Mouse (Mus musculus): ENCODE measurements around the gene Sept9.

The Sept9 gene

DNA sequence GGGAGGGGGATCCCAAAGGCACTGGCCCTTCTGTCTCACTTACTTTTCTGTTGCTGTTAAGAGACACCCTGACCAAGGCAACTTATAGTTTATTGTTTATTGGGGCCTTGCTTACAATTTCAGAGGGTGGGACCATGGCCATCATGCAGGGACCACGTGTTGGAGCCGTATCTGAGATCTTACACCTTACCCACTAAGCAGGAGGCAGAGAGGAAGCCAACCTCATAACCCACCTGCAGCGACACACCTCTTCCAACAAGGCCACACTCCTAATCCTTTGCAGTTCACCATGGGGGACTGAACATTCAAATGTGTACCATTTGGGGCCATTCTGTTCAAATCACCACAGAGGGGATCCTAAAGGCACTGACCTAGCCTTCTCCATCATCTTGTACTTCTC is 46.4 kb downstream of the Sept9 start:
- WGBS, result 88% methylated on average over 3 of the region's 3 CpGs

- 89% methylated on average over 8 of the region's 8 CpGs for WGBS
Measured at GRCm38 (mm10) chr11:117246286-117246685, 46.8 kb downstream of the Sept9 start.

DNA sequence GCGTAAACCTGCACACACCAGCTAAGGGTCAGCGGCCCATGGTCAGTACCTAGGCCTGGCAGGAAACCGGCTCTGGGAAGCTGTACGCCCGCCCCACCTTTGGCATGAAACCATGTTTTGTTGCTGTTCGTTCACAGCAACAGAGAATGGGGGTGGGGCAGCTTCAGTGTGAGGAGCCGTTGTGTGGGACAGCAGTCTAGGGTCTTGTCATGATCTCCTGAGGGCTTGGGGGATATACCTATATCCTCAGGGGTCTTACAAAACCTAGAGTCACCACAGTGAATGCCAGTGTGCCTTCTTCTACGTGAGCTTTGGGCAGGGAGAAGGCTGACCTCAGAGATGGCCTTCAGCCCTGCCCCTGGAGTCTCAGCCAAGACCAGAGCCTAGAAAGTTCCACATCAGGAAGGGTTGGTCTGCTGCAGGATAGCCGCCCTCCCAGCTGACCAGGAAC is 47.5 kb downstream of the Sept9 start:
- WGBS, result 80% methylated on average over 9 of the region's 9 CpGs

- WGBS, result 64% methylated on average over 5 of the region's 5 CpGs
Measured at GRCm38 (mm10) chr11:117247541-117247940, 48.1 kb downstream of the Sept9 start.

GRCm38 (mm10) chr11:117248734-117249248 is 49.3 kb downstream of the Sept9 start:
- WGBS, result 34% methylated on average over 11 of the region's 11 CpGs

GRCm38 (mm10) chr11:117249282-117249984 is 50.0 kb downstream of the Sept9 start:
- WGBS, result 80% methylated on average over 18 of the region's 18 CpGs

DNA sequence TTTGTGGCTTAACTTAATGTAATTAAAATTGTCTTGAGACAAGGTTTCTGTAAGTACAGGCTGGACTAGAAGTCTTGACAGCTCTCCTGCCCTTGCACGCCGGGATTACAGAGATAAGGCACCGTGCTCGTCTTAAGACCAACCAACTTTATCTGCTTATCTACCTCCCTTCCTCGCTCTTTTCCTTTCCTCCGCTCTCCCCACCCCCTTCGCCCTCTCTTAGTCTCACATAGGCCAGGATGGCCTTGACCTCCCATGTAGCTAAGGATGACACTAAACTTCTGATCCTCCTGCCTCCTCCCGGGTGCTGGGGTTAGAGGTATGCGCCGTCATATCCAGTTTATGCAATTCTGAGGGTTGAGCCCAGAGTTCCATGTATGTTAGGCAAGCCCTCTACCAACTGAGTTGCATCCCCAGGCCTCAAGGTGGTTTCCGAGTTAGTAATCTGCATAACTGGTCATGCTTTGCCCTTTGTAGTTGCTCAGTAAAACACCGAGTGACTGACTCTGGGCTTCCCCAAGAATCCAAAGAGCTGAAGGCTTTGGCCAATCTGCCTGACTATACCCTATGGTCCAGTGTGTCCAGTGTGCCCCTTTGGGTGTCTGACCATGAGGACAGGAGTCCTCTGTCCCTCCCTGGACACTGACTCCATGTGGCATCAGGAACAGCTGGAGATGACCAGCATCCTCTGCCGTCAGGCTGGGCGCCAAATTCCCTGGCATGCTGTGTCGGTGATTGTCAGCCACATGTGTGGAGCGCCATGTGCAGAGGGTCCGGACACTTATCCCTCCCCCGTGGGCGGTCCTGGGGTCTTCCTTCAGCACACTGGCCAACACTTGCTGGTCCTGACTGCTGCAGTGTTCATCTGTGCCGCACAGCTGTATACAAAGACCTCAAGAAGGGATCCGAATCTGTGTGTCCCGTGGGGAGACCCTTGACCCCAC is 50.8 kb downstream of the Sept9 start:
- 93% methylated on average over 22 of the region's 22 CpGs for WGBS

- WGBS, result 90% methylated on average over 4 of the region's 4 CpGs
Measured at GRCm38 (mm10) chr11:117251755-117252154, 52.3 kb downstream of the Sept9 start.

GRCm38 (mm10) chr11:117252846-117253245 is 53.4 kb downstream of the Sept9 start:
- WGBS, result 43% methylated on average over 13 of the region's 13 CpGs

- 67% methylated on average over 18 of the region's 18 CpGs for WGBS
Measured at GRCm38 (mm10) chr11:117254161-117255107, 55.0 kb downstream of the Sept9 start.

DNA sequence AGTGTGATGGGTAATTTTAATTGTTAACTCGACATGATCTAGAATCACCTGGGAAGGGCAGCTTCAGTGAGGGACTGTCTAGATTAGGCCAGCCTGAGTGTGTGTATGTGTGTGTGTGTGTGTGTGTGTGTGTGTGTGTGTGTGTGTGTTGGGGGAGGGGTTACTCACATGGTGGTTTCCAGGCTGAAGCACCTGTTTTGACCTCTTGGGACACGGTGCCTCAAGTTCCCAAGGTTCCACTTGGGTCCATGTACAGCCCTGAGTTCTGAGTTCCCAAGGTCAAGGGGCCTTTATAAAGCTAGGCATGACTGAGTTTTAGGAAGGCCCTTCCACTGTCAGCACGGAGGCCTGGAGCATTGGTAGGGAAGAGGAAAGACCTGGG is 55.6 kb downstream of the Sept9 start:
- 96% methylated on average over 3 of the region's 3 CpGs for WGBS

DNA sequence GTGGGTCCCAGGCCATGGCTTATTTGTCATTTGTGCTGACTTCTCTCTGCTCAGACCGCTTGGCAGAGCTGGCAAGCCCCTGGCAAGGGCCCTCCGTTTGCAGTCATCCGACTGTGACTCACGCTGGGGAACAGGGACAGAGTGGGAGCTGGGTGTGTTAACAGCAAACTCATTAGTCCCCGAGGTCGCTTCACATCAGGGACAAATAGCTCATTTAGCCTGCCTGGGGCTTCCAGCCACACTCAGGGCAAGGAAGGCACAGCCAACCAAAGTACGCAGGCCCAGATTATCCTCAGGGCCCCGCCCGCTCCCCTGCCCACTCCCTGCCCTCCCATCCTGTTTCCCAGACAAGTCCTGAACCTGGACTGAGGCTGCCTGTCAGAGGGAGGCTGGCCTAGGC is 56.6 kb downstream of the Sept9 start:
- 56% methylated on average over 9 of the region's 9 CpGs for WGBS

GRCm38 (mm10) chr11:117256840-117257239 is 57.4 kb downstream of the Sept9 start:
- WGBS, result 93% methylated on average over 6 of the region's 6 CpGs

GRCm38 (mm10) chr11:117257266-117257665 is 57.8 kb downstream of the Sept9 start:
- WGBS, result 100% methylated on average over 1 of the region's 1 CpGs

DNA sequence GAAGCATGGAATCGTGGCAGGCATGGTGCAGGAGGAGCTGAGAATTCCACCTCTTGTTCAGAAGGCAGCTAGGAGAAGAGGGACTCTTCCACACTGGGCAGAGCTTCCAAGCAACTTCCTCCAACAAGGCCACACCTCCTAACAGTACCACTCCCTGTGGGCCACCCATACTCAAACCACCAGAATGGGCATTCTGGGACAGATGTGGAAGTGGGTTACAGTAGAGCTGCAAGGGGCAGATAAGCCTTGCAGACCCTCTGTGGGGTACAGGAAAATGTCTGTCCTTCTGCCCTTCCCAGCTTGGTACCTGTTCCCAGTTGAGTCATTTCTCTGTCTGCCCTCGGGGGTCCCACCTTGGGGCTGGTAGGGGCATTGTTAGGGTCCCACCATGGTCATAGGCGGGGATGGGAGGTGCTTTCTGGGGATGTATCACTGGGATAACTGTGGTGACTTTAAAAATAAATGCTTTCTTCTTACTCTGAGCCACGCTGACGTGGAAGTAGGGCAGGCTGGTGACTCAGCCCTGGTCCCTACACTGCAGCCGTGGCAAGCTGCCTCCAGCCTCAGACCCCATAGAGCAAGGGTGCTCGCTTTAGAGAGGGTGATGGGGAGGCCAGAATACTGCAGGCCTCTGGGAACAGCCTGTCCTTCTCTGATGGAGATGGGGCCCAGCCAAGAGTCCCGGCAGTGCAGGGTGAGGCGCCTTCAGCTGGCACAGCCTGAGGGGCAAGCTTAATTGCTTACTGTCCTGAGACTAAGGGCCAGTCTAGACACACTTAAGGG is 59.9 kb downstream of the Sept9 start:
- WGBS, result 61% methylated on average over 9 of the region's 9 CpGs

- 71% methylated on average over 9 of the region's 9 CpGs for WGBS
Measured at GRCm38 (mm10) chr11:117260631-117261030, 61.2 kb downstream of the Sept9 start.

- 60% methylated on average over 9 of the region's 9 CpGs for WGBS
Measured at GRCm38 (mm10) chr11:117263096-117263808, 63.8 kb downstream of the Sept9 start.

GRCm38 (mm10) chr11:117264162-117265021 is 64.9 kb downstream of the Sept9 start:
- WGBS, result 57% methylated on average over 13 of the region's 13 CpGs
